Mouse (Mus musculus) lung, adult 2 months (tissue): ENCODE results near the gene Fkbp8.

Experiments used
- CTCF ChIP-seq: fragments of 200-500 bp; IDR thresholded peaks from 2 replicates; pipeline ENCODE4 v1.5.1; 2011; ENCODE audit warnings: mild to moderate bottlenecking, low read length, control low read depth; ENCODE audit not compliant: insufficient read depth
- POLR2A ChIP-seq: fragments of 200-500 bp; IDR thresholded peaks from 2 replicates; pipeline ENCODE4 v1.6.1; 2011; ENCODE audit warnings: low read depth, mild to moderate bottlenecking, control low read depth, low read length, borderline replicate concordance; ENCODE audit errors: extremely low read depth

DNA sequence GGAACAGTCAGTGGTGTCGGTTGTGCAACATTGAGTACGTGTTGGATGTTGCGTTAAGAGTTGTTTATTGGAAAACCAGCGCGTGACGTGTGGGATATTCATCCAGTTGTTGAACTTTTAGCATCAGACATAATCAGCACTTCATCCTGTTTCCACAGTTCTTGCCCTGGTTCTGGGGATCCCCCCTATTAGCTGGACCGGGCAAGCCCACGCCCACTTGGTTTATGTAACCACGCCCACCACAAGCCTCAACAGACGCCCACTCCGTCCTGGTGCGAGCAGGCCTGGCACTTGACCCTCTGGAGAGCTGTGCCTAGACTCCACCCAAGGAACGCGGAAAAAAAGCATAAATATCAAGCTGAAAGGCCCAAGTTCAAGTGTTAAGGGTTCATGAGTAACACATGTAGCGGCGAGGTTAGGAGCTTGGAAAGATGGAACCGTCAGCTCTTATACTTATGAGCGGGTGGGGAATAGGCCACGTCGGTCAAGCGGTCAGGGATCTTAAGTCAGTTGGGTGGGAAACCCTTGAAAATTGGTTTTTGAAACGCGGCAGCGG, 10.6 kb downstream of the Fkbp8 start:
- TF ChIP-seq CTCF (no peak), POLR2A (peak; percentile 31; the same call in 1 of the 2 replicates)
